Mouse (Mus musculus): ENCODE measurements around the gene Cd40.

Gene Cd40

DNA sequence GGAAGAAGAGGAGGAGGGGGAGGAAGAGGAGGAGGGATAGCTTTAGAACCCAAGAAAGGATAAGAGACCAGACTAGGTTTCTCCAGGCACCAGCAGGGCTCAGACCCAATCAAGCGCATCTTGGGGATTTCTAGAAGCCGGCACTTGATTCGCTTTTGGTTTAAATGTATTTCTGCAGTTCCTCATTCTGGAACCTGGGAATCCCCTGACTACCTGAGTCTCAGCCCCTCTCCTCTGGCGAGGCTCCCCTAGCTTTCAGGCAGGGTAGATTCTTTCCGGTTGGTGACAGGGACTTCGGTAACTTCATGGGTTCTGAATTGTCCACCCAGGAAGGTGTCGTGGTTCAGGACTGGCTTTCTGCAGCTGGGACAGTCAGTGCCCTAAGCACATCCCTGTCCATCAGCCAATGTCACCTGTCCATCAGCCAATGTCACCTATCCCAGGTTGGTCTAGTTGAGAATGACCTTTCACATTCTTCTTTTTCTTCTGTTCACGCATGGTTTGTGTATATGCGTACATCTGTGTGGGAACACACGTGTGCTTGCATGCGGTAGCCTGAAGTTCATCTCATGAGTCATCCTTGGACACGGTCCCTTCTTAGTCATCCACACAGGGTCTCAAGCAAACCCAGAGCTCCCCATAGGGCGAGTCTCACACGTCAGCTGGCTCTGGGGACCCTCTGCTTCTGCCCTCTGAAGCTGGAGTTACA lies 1.1 kb downstream of the Cd40 start:
- in situ Hi-C loops (cut with MboI; ENCODE audit: low sequenced_read_pairs): no loop called here

DNA sequence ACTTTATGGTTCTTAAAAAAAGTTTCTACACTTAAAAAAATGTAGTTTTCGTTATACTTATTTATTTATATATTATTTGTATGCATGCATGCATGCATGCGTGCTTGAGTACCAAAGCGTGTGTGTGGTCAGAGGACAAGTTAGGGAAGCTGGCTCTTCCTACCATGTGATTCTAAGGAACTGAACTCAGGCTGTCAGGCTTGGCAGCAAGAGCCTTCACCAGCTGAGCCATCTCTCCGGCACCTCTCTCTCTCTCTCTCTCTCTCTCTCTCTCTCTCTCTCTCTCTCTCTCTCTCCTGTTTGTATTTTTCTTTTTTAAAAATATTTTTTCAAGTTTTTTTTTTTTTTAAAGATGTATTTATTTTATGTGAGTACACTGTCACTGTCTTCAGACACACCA lies 4.5 kb downstream of the Cd40 start:
- in situ Hi-C loops (cut with MboI; ENCODE audit: low sequenced_read_pairs): no loop called here

DNA sequence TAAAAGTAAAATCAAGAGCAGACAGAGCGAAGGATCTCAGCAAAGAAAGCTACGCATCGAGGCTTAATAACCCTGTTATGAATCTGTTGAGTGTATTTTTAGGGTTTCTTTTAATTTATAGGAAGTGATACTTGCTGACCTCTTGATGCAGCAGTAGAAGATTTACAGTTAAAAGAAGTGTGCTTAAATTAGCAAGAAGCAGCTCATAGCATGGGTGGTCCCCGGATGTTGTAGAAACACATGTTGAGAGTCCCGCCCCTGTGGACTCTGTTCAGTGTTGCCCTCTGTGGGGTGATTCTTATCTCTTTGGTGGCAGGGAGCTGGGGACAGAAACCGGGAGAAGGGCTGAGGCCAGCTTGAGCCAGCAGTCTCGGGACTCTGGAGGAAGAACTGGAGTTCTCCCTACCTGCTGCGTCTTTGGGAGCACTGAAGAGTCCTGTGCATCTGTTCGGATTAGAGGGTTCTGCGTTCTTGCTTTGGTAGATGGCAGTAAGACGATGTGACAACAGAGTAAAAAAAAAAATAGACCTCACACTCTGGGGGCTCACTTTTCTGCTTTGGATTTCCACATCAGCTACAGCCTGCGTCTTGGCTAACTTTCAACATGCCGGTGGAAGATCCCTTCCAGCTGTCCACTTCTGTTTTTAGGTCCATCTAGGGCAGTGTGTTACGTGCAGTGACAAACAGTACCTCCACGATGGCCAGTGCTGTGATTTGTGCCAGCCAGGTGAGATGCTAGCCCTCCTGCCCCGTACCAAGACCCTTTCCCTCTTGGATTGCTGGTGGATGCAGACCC lies 6.4 kb downstream of the Cd40 start:
- in situ Hi-C loops (cut with MboI; ENCODE audit: low sequenced_read_pairs): no loop called here

DNA sequence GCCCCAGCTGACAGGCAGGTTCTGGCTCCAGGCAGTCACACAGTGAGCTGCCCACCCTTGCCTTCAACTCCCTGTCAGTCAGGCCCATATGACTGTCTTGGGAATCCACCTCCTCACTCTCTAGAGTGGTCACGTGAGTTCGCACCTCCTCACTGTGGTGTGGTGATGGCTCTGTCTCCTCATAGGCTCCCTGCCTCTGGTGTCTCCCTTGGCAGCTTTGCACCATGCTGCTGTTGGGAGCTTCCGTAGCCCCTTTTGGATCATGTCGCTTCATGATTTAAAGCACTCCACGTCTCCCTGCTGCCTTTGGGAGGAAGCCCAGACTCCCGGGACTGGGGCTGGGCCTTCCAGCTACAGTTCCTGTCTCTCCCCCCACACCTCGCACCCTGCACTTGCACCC lies 9.1 kb downstream of the Cd40 start:
- in situ Hi-C loops (cut with MboI; ENCODE audit: low sequenced_read_pairs): no loop called here

DNA sequence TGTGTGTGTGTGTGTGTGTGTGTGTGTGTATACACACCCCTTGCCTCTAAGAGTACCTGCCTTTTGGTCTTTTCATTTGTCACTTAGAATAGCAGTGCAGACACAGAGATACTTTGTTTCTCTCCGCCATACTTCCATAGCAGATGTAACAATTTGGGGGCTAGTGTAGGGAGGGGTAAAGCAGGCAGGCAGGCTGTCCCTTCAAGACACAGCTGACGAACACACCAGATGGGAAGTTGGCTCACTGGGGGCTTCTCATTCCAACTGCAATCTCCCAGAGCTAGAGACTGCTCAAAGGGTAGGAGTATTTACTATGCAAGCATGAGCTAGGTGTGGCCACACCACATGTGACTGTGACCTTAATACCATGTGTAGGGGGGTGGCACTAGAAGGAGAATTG lies 13.4 kb downstream of the Cd40 start:
- in situ Hi-C loops (cut with MboI; ENCODE audit: low sequenced_read_pairs): no loop called here

DNA sequence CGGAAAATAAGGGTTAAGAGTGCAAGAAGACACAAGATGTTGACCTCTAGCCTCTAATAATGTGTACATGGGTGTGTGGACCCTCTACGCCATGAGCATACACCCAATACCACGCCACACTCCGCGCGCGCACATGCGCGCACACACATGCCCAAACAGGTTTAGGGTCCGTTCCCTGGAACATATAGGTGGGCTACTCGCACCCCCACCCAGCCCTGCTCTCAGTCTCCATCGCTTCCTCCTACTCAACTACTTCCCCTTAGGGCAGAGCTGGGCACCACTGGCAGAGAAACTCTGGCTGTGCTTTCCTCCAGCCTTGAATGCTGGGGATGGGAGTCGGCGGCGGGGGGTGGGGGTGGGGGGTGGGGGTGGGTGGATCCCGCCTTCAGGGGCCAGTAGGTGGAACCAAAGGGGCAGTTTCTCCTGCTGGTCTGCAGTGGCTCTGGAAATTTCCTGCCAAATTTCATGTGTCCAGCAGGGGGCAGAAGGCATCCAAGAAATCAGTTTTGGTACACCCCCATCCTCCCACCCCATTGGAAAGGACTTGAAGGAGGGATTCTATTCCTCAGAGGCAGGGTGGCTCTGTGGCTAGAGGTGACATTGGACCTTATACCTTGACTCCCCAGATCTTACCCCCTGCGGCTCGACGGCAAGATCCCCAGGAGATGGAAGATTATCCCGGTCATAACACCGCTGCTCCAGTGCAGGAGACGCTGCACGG lies 14.8 kb downstream of the Cd40 start:
- in situ Hi-C loops (cut with MboI; ENCODE audit: low sequenced_read_pairs): no loop called here

DNA sequence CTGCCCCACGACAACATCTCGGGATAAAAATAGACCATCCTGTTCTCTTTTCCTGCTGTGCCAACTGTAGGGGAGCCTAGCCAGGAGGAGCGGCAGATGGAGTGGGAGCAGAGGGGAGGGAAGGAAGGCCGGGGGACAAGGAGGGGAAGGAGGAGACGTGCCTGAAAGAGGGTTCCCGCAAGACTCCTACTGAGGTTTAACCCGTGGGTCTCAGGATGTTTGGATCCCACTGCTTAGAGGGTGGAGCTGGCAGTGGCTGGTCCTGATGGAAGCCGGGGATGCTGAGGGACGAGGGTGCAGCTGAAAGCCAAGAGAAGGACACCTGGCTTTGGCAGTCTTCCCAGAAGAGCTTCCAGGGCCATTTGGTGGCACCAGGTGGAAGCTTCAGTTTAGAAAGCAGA lies 18.0 kb downstream of the Cd40 start:
- in situ Hi-C loops (cut with MboI; ENCODE audit: low sequenced_read_pairs): no loop called here

DNA sequence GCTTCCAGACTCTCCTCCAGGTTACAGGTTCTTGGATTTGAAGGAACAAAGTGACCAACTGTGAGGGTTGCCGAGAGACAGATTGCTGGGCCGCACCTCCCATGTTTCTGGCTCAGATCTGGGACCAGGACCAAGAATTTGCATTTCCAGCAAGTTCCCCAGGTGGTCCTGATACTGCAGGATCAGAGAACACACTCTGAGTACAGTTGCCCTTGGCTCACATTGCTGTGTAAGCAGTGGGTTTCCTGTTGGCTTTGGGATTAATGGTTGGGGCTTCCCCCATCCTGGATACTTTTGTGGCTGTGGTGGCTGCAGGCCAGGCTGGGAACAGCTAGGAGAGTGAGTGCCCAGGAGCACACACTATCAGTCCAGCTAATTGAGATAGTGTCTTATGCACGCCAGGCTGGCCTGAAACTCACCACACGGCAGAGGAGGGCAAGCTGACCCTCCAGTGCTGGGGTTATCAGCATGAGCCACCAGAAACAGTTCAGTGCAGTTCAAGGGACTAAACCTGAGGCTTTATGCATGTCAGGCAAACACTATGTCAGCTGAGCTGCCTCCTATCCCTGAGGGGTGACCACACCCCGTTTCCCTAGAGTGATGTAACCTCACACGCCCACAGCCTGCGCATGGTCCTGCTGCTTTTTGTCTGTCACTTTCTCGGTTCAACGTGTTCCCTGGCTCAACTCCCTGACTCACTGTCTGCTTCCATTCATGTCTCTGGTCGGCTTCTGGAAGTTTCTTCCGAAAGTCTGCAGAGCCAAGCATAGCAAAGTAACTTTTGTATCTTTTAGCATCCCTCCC lies 18.9 kb downstream of the Cd40 start:
- in situ Hi-C loops (cut with MboI; ENCODE audit: low sequenced_read_pairs): no loop called here

DNA sequence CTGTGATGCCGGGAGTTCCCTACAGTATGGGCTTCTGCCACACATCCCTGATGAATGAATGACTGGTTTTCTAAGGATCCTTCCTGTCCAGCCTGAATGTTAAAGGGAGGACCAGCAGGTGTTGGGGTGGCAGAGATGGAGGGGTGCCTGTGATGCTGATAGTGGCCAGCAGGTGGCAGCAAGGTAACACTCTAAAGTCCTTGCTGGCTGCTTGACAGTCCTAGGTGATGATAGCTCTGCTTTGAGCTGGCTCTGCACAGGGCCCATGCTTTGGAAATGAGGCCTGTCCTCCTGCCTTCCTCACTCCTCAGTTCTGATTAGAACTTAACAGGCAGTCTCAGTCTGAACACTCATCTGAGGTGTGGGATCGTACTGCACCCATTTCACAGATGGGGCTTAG lies 19.5 kb downstream of the Cd40 start:
- in situ Hi-C loops (cut with MboI; ENCODE audit: low sequenced_read_pairs): loop anchor here (5.0 kb wide), 2 partner anchors 197 to 287 kb away; no protein-coding TSS in a partner anchor

DNA sequence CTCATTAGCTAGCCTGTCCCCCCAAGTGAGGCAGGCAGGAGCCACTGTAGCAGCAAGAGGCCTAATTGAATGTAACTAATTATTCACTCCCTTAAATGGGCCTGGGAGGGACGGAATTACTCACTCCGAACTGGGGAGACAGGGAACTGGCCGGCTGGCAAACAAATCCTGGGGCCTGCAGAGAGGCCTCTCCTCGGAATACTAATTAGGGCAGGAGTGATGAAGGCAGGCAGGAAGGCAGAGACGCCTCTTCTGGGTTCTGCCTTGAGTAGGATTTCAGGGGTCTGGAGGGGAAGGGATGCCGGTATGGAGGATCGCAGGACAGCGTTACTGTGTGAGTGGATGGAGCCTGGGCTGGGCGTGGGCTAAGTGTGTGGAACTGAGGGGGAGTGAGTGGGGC lies 21.6 kb downstream of the Cd40 start:
- in situ Hi-C loops (cut with MboI; ENCODE audit: low sequenced_read_pairs): loop anchor here (5.0 kb wide), 2 partner anchors 195 to 285 kb away; no protein-coding TSS in a partner anchor

DNA sequence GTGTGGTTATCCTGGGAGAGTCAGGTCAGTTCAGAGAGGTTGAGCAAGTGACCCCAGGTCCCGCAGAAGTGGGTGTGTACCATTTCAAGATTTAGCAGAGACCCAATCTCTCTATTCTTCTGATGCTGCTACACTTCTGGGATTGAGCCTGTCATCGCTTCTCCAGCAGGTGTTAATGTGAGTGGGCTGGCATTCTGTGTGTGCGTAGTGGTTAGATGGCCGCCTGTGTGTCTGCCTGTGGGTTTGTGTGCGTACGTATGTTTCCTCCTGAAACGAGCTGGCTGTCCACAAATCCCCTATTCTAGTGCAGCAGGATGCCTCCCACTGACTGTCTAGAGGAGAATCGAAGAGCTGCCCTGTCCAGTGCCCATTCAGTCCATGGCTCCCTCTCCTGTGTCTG lies 22.6 kb downstream of the Cd40 start:
- in situ Hi-C loops (cut with MboI; ENCODE audit: low sequenced_read_pairs): loop anchor here (5.0 kb wide), 2 partner anchors 194 to 284 kb away; no protein-coding TSS in a partner anchor

DNA sequence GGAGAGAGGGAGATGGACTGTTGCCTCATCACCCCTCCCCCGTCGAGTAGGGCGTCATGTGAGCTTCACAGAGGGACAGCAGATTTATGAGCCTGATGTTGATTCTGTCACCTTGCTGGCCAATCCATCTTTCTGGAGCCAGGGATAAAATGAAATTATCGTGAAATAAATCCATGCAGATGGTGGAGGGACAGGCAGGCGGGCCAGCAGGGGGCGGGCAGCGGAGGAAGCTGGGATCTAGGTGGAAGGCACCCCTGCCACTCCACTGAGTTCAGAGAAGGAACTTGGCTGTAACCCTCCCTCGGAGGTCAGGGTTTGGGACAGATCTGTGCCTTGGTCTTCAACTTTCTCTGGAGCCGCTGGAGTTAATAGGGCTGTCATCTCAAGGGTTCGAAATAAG lies 23.2 kb downstream of the Cd40 start:
- in situ Hi-C loops (cut with MboI; ENCODE audit: low sequenced_read_pairs): loop anchor here (5.0 kb wide), 2 partner anchors 194 to 284 kb away; no protein-coding TSS in a partner anchor

DNA sequence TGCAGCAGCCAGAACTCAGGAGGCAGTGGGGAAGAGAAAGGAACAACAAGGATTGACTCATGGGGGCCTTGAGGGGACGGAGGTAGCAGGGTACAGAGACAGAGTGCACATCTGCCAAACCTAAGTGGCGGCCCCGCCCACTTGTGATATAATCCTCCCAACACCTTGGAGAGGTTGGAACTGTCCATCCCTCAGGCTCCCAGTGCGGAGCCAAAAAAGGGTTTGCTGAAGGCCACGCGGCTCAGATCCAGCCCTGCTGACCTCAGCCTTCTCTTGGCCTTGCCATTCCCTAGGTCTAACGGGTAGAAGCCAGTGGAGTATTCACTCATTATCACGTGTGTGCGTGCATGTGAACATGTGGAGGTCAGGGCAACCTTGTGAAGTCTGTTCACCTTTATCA lies 25.2 kb downstream of the Cd40 start:
- in situ Hi-C loops (cut with MboI; ENCODE audit: low sequenced_read_pairs): no loop called here

DNA sequence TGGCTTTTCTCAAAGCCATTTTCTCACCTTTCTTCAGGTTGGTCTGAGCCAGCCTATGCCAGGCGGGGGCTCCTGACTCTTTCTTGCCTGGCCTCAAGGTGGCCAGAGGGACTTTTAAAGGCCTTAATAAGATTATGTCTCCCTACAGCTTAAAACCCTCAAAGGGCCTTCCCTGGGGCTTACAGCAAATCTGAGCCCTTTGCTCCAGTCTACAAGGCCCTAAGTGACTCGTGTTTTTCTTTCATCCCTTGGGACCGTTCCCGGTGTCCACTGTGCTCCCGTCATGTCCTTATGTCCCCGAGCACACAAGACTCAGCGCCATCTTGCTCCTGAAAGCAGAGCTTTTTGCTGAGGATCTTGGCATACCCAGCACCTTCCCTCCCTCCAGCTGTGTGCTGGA lies 25.8 kb downstream of the Cd40 start:
- in situ Hi-C loops (cut with MboI; ENCODE audit: low sequenced_read_pairs): no loop called here

DNA sequence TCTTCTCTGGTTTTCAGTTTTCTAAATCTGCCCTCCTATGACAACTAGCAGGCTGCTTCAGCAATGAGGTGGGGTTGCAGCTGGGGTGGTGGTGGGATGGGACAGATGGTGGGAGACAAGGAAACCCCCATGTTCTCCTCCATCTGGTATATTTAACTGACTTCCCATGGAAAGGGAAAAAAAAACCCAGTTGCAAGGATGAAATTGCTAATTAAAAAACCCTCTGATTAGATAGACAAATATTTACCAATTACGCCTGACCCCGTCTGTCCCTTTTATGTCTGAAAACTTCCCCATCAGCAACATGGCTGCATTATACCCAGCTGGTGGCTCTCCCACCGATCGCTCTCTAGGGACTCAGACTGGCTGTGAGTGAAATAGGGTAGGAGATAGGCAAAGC lies 31.2 kb downstream of the Cd40 start:
- in situ Hi-C loops (cut with MboI; ENCODE audit: low sequenced_read_pairs): no loop called here

DNA sequence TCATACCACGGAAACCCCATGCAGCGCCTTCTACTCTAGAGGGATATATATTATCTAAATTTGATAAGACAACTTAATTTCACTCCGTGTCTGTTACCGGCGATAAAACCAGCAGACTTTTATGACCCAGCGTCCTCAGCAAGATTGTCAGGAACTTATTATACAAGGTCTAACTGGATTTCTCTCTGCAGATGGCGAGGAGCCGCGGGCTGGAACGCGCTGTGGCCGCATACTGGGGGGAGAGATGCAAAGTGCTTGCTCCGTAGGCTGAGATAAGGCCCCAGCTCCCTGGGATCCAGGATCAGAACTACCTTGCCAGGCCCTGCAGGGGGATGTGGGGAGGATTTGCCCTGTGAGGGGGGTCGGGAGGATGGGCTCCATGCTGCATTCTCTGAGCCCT lies 34.0 kb downstream of the Cd40 start:
- in situ Hi-C loops (cut with MboI; ENCODE audit: low sequenced_read_pairs): no loop called here

DNA sequence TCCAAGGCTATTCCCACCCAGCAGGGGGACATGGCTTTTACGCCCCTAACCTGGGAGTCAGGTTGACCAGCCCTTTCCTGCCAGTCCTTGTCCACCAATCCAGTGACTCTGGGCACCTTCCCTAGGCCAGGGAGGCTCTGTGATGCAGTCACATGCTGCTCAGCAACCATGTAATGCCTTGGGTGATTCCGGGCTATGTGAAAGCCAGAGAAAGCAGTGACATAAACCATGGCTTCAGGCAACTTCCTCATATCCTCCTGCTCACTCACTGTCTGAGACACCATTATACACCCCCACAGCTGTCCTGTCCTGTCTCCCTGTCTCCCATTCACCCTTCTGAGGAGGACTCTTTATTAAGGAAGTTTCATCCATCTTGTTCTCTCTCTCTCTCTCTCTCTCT lies 35.2 kb downstream of the Cd40 start, which contains the start of gene 1700025C18Rik:
Gene 1700025C18Rik, minus strand, starts transcription at position 101 of the 400 bp plus-strand sequence.
- in situ Hi-C loops (cut with MboI; ENCODE audit: low sequenced_read_pairs): no loop called here

DNA sequence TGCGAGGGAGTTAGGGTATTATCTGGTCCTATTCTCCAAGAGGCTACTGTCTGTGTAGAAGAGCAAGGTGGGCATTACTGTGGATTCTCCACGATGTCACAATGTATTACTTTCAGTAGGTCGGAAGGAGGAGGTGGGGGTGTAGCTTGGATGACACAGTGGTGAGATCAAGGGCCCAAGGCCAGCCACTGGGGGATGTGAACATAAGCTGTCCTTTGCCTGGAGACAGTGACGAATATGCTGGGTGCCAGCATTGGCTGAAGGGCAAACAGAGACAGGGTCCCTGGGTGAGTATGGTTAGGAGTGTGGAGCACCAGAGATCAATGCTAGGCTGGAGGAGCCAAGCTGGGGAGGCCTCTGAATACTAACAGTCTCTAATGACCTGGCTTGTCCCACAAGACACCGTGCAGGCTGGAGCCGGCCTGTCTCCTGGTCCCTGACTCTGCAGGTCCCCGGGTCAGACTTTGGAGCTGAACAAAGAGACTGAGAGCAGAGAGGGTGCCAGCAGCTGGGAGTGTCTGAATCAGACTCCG lies 36.1 kb downstream of the Cd40 start:
- in situ Hi-C loops (cut with MboI; ENCODE audit: low sequenced_read_pairs): no loop called here

DNA sequence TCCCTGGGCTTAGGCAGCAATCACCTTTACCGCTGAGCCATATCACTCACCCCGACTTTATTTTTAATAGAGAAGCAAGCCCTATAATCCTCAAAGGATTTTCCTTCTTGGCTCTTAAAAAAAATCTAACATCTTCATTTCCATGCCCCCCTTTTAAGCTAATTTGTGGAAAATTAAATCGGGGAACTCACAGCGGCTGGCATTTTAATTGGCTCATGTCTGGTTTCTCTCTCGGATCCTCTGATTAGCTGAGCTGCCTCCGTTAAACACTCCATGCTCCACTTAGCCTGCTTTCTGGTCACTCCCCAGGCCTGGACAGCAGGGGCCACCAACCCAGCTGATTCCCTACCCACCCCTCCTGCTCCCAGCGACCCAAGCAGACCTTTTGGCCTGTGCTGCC lies 37.0 kb downstream of the Cd40 start:
- in situ Hi-C loops (cut with MboI; ENCODE audit: low sequenced_read_pairs): no loop called here

DNA sequence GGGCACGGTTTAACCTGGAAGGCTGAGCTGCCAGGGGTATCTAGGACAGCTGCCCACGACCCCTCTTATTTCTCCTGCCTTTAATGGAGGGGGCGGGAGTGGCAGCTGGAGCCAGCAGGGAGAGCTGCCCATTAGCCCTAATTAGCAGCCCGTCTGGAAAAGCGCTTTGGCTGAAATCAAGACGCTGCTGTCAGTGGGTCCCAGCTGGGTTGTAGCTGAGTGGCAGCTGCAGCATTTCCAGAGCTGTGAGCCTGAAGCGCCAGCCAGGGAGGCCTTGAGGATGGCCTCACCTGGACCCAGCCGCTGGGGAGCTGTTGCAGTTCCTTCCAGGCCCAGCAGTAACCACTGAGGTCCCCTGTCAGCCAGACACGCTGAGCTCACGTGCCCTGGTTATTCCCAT lies 40.9 kb downstream of the Cd40 start:
- in situ Hi-C loops (cut with MboI; ENCODE audit: low sequenced_read_pairs): no loop called here
